Mouse (Mus musculus): Measurements from ENCODE around the gene Dus3l. TPM values are rescaled to one million over a fixed set of nuclear protein-coding genes. Genes with fewer than 3 reads are reported as not detected.

Dus3l gene
- 10 to 100 TPM; 47.3 to 49.5 TPM for total RNA-seq (2023)

GRCm38 (mm10) chr17:56764474-56765354, at the start of gene Dus3l:
Gene Dus3l, plus strand, starts transcription at chr17:56764757.

GRCm38 (mm10) chr17:56717363-56718058, 47.0 kb upstream of the Dus3l start, which contains the start of the genes Ndufa11 and Vmac:
Gene Ndufa11, plus strand, starts transcription at chr17:56717767.
Gene Vmac, minus strand, starts transcription at chr17:56718022.

GRCm38 (mm10) chr17:56757416-56758123, 7.0 kb upstream of the Dus3l start, which contains the start of gene Nrtn:
Gene Nrtn, minus strand, starts transcription at chr17:56757530.

GRCm38 (mm10) chr17:56769950-56770349, 5.4 kb downstream of the Dus3l start, which contains the start of gene Prr22:
Gene Prr22, plus strand, starts transcription at chr17:56770250.

Other genes with a start within 250 kb of the Dus3l start
- 1 to 10 TPM; 4.5 to 7.7 TPM for gene Gm20219, start 210.4 kb upstream of the Dus3l start, total RNA-seq (2023)
- gene Safb2, start 180.2 kb upstream of the Dus3l start, total RNA-seq (2023), result 100 to 1,000 TPM; 378 to 409 TPM
- 100 to 1,000 TPM; 192 to 207 TPM for gene Safb, start 179.9 kb upstream of the Dus3l start, total RNA-seq (2023)
- gene 2410015M20Rik, start 155.0 kb upstream of the Dus3l start, total RNA-seq (2023), result 10 to 100 TPM; 62.6 to 67.6 TPM
- 100 to 1,000 TPM; 871 to 971 TPM for gene Rpl36, start 151.3 kb upstream of the Dus3l start, total RNA-seq (2023)
- 10 to 100 TPM; 30.7 to 32.1 TPM for gene Lonp1, start 137.9 kb upstream of the Dus3l start, total RNA-seq (2023)
- gene Catsperd, start 136.6 kb upstream of the Dus3l start, total RNA-seq (2023), result under 1 TPM; 0.42 to 0.55 TPM
- 10 to 100 TPM; 68.3 to 70.9 TPM for gene Ranbp3, start 91.5 kb upstream of the Dus3l start, total RNA-seq (2023)
- 10 to 100 TPM; 65.3 to 82.2 TPM for gene Ndufa11, start 47.0 kb upstream of the Dus3l start, total RNA-seq (2023)
- 1 to 10 TPM; 5.4 to 5.7 TPM for gene Vmac, start 46.7 kb upstream of the Dus3l start, total RNA-seq (2023)
- not detected for gene Nrtn, start 7.2 kb upstream of the Dus3l start, total RNA-seq (2023)
- under 1 TPM; 0.42 to 0.70 TPM for gene Prr22, start 5.5 kb downstream of the Dus3l start, total RNA-seq (2023)
- gene Rfx2, start 66.3 kb downstream of the Dus3l start, total RNA-seq (2023), result 10 to 100 TPM; 71.8 to 73.4 TPM
- gene Acsbg2, start 109.7 kb downstream of the Dus3l start, total RNA-seq (2023), result not detected
- under 1 TPM in 1 of 2 experiments, not detected in 1; 0.24 TPM for gene 1700061G19Rik, start 110.7 kb downstream of the Dus3l start, total RNA-seq (2023)
- 10 to 100 TPM; 27.3 to 28.0 TPM for gene Mllt1, start 170.7 kb downstream of the Dus3l start, total RNA-seq (2023)
- gene Acer1, start 217.4 kb downstream of the Dus3l start, total RNA-seq (2023), result not detected
- gene Clpp, start 225.5 kb downstream of the Dus3l start, total RNA-seq (2023), result 10 to 100 TPM; 12.6 to 19.9 TPM
- gene Alkbh7, start 232.6 kb downstream of the Dus3l start, total RNA-seq (2023), result 10 to 100 TPM; 11.1 to 12.4 TPM
- gene Pspn, start 235.3 kb downstream of the Dus3l start, total RNA-seq (2023), result 1 to 10 TPM in 1 of 2 experiments, not detected in 1; 1.6 TPM
- 10 to 100 TPM; 46.9 to 54.3 TPM for gene Gtf2f1, start 246.5 kb downstream of the Dus3l start, total RNA-seq (2023)
- gene Gm17949, start 246.7 kb downstream of the Dus3l start, total RNA-seq (2023), result not detected